In genomic region chr17:52600882-52601371, GRCm38 (mm10) we compare ENCODE assay signal across 8 mouse cellular contexts. TPM values are rescaled to one million over a fixed set of nuclear protein-coding genes. Genes with fewer than 3 reads are reported as not detected.
DNase-seq lines count a peak whose midpoint lies in the region; ATAC-seq and TF ChIP-seq lines count a peak whose summit lies in the region.

No protein-coding gene starts in this region.

- no peaks in the 10 kb centered on the region; the same call in 1 of the 2 replicates for H3K4me1 ChIP-seq in hindbrain, postnatal 0 days (ENCODE audit: insufficient read depth, low read length)

- H3K4me3 ChIP-seq in hindbrain, postnatal 0 days (ENCODE audit: low read length) = peak overlapping the region; percentile 69

- DNase-seq in R1 (ENCODE audit: low read depth, low spot score) = peak; percentile 96
- DNase-seq in c-Kit-positive CD71-negative TER-119-negative erythroid progenitor cells, embryonic 14.5 days (ENCODE audit: low read depth) = peak; percentile 28
- DNase-seq in frontal cortex, adult 2 months (ENCODE audit: extremely low spot score in 1 of 2, low spot score in 1 of 2) = peak; percentile 40 to 78
- peak; percentile 92 for DNase-seq in hindbrain, postnatal 0 days (ENCODE audit: low spot score)
- DNase-seq in left cerebral cortex, adult 11 months (ENCODE audit: low spot score) = peak; percentile 53
- DNase-seq in lung, postnatal 10 days = peak; percentile 51
- peak; percentile 81 for DNase-seq in right cerebral cortex, adult 18-20 months

- H3K27ac ChIP-seq in hindbrain, postnatal 0 days = peak overlapping the region; percentile 74

- H3K27me3 ChIP-seq in hindbrain, postnatal 0 days (ENCODE audit: insufficient read depth, low read length) = no peaks in the 10 kb centered on the region

- no peaks in the 10 kb centered on the region for H3K9me3 ChIP-seq in hindbrain, postnatal 0 days (ENCODE audit: low read length)

- peak; percentile 93 for ATAC-seq in hindbrain, postnatal 0 days
- ATAC-seq in erythroid progenitor cell, adult 5-6 weeks (replicated peaks; ENCODE audit: low FRiP score, poor library complexity, severe bottlenecking) = no peak

- no peaks in the 10 kb centered on the region for H3K36me3 ChIP-seq in hindbrain, postnatal 0 days (ENCODE audit: insufficient read depth, low read length)

- H3K4me2 ChIP-seq in hindbrain, postnatal 0 days (ENCODE audit: low read depth, low read length) = peak overlapping the region; percentile 96

- WGBS in hindbrain, postnatal 0 days = under 1% methylated on average over 22 of the region's 22 CpGs

- TF ChIP-seq CTCF in hindbrain, postnatal 0 days (IDR thresholded peaks at IDR 0.05; ENCODE audit: low read depth) = no peak

- H3K9ac ChIP-seq in hindbrain, postnatal 0 days (replicated peaks; ENCODE audit: low read length) = peak overlapping the region; percentile 76

RNA-seq across cellular contexts. Expression of gene Kcnh8, which starts 1.6 kb away (rescaled TPM):
- 1.1 and 1.9 TPM in 2 replicates for polyA plus RNA-seq in frontal cortex, adult 2 months (2012; rRNA removed)
- total RNA-seq in hindbrain, postnatal 0 days (2014; rRNA removed) = 3.5 and 6.1 TPM in 2 replicates
- 2.6 and 2.8 TPM in 2 replicates for polyA plus RNA-seq in hindbrain, postnatal 0 days (2015; fragmentation: Nextera tagmentation; extraction: Ambion mirVana)
- not detected in 2 replicates for total RNA-seq in erythroid progenitor cell, adult 5-6 weeks (2015; ENCODE audit: low replicate concordance)
- not detected in 2 replicates for total RNA-seq in erythroid progenitor cell, adult 5-6 weeks (2017; ENCODE audit: low replicate concordance)

Comparison
In these comparisons a context has a peak if more than half of its experiments do, and no peak if none do; other contexts are left out.
1. DNase-seq: peak in every context shown above with its lines; median percentile 96 in R1; 92 in hindbrain, postnatal 0 days; 81 in right cerebral cortex, adult 18-20 months; 59 in frontal cortex, adult 2 months; 53 in left cerebral cortex, adult 11 months; 51 in lung, postnatal 10 days; 28 in c-Kit-positive CD71-negative TER-119-negative erythroid progenitor cells, embryonic 14.5 days.